Mouse (Mus musculus) liver, adult 2 months (tissue): ENCODE measurements around the gene Tes. TPM values are rescaled to one million over a fixed set of nuclear protein-coding genes. Genes with fewer than 3 reads are reported as not detected.

ENCODE experiments used
- DNase-seq: peaks from one replicate; pipeline ENCODE4 v3.0.0-alpha.2; 2011; ENCODE audit warnings: low read depth, low spot score; ENCODE audit errors: extremely low read depth
- H3K27ac ChIP-seq: fragments of 200-500 bp; replicated peaks from 2 replicates; pipeline ENCODE4 v1.5.1; 2012; ENCODE audit warnings: low read depth, mild to moderate bottlenecking, control low read depth, inconsistent platforms, low read length; ENCODE audit not compliant: insufficient read depth
- H3K27me3 ChIP-seq: fragments of 200-500 bp; 2 replicates; pipeline ENCODE4 v1.6.1; 2012; ENCODE audit warnings: mild to moderate bottlenecking, moderate library complexity, low read length, inconsistent platforms; ENCODE audit not compliant: control insufficient read depth, insufficient read depth
- H3K36me3 ChIP-seq: fragments of 200-500 bp; 2 replicates; pipeline ENCODE4 v1.6.1; 2012; ENCODE audit warnings: low read length, inconsistent platforms; ENCODE audit not compliant: control insufficient read depth, insufficient read depth
- H3K4me1 ChIP-seq: fragments of 200-500 bp; 2 replicates; pipeline ENCODE4 v1.6.1; 2011; ENCODE audit warnings: low read length; ENCODE audit not compliant: control insufficient read depth, insufficient read depth
- H3K4me3 ChIP-seq: fragments of 200-500 bp; 2 replicates; pipeline ENCODE4 v1.5.1; 2011; ENCODE audit warnings: low read depth, mild to moderate bottlenecking, control low read depth, low read length, moderate library complexity; ENCODE audit not compliant: insufficient read depth
- H3K79me2 ChIP-seq: fragments of 200-500 bp; 2 replicates; pipeline ENCODE4 v1.6.1; 2012; ENCODE audit warnings: inconsistent platforms, mild to moderate bottlenecking, low read length, moderate library complexity; ENCODE audit not compliant: control insufficient read depth, insufficient read depth
- H3K9ac ChIP-seq: fragments of 200-500 bp; 2 replicates; pipeline ENCODE4 v1.6.1; 2012; ENCODE audit warnings: low read depth, mild to moderate bottlenecking, control low read depth, inconsistent platforms, low read length
- CTCF ChIP-seq: fragments of 200-500 bp; IDR thresholded peaks from 2 replicates; pipeline ENCODE4 v1.5.1; 2011; ENCODE audit warnings: low read depth, low read length, control low read depth
- POLR2A ChIP-seq: fragments of 200-500 bp; IDR thresholded peaks from 2 replicates; pipeline ENCODE4 v1.6.1; 2011; ENCODE audit warnings: low read length, control low read depth; ENCODE audit not compliant: insufficient read depth; ENCODE audit errors: extremely low read depth
- WGBS: fragments of 180-500 bp; shearing (Covaris S2); methylation state at CpG from one replicate; pipeline ENCODE4 v1.1.7; 2018; 5-methylcytosine and 5-hydroxymethylcytosine counted together
- polyA plus RNA-seq: library from polyadenylated mRNA; depleted of rRNA; stranded (reverse); fragments of >200 nt; gene quantifications from 2 replicates; pipeline ENCODE4 v1.2.3, GENCODE M21; 2012
- total RNA-seq: library from RNA; depleted of rRNA; stranded (reverse); fragments of >200 nt; gene quantifications from 2 replicates; pipeline ENCODE4 v1.2.3, GENCODE M21; 2014

The Tes gene
- total and polyA plus RNA-seq, 2 experiments = 0.67 to 1.9 TPM

GRCm38 (mm10) chr6:17105714-17106113, 40.8 kb downstream of the Tes start:
- DNase-seq = peak; percentile 47
- no peak overlapping the region for H3K9ac ChIP-seq
- H3K4me3 ChIP-seq = no peak overlapping the region
- no peaks in the 10 kb centered on the region for H3K79me2 ChIP-seq
- H3K4me1 ChIP-seq = no peaks in the 10 kb centered on the region
- TF ChIP-seq CTCF = peak; percentile 60
- TF ChIP-seq POLR2A = no peak
- no peaks in the 10 kb centered on the region for H3K36me3 ChIP-seq
- H3K27ac ChIP-seq = no peak overlapping the region
- no peaks in the 10 kb centered on the region for H3K27me3 ChIP-seq

DNA sequence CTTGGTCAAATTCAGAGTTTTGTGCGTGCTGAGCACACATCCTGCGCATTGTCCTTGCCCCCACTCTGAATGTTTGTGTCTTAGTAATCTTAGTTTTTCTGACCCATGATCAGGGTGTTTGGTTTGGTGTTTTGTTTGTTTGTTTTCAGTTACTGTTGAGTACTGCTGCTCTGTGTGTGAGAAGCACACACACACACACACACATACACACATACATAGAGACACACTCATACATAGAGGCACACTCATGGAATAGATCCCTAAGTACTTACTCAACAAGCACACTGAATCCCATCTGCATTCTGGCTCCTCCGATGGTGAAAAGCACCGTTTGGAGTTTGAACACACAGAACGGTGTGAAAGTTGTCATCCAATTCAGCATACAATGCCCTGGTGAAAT, 41.5 kb downstream of the Tes start:
- H3K4me3 ChIP-seq = no peak overlapping the region
- H3K79me2 ChIP-seq = no peaks in the 10 kb centered on the region
- DNase-seq = no peak
- H3K4me1 ChIP-seq = no peaks in the 10 kb centered on the region
- TF ChIP-seq CTCF (no peak), POLR2A (no peak)
- no peak overlapping the region for H3K27ac ChIP-seq
- no peaks in the 10 kb centered on the region for H3K36me3 ChIP-seq
- no peaks in the 10 kb centered on the region for H3K27me3 ChIP-seq
- H3K9ac ChIP-seq = no peak overlapping the region
- WGBS = 98% methylated on average over 5 of the region's 5 CpGs

- no peak overlapping the region for H3K4me3 ChIP-seq
- no peak for TF ChIP-seq POLR2A
- no peak for TF ChIP-seq CTCF
- 76% methylated on average over 4 of the region's 4 CpGs for WGBS
- H3K36me3 ChIP-seq = no peaks in the 10 kb centered on the region
- DNase-seq = no peak
- no peak overlapping the region for H3K9ac ChIP-seq
- H3K27ac ChIP-seq = no peak overlapping the region
- no peaks in the 10 kb centered on the region for H3K27me3 ChIP-seq
- no peaks in the 10 kb centered on the region for H3K79me2 ChIP-seq
- H3K4me1 ChIP-seq = no peaks in the 10 kb centered on the region
These were observed 44.3 kb downstream of the Tes start for GRCm38 (mm10) chr6:17109204-17109603.

- Histone ChIP-seq H3K36me3 (no peaks in the 10 kb centered on the region), H3K27ac (no peak overlapping the region), H3K79me2 (no peaks in the 10 kb centered on the region), H3K4me1 (no peaks in the 10 kb centered on the region), H3K4me3 (no peak overlapping the region), H3K9ac (no peak overlapping the region), H3K27me3 (no peaks in the 10 kb centered on the region)
- peak; percentile 33 for TF ChIP-seq CTCF
- TF ChIP-seq POLR2A = no peak
- DNase-seq = peak; percentile 13
- WGBS = 79% methylated on average over 6 of the region's 6 CpGs
These were observed 45.7 kb downstream of the Tes start for GRCm38 (mm10) chr6:17110564-17111100.

- 84% methylated on average over 1 of the region's 1 CpGs for WGBS
- Histone ChIP-seq H3K27ac (no peak overlapping the region), H3K9ac (no peak overlapping the region), H3K4me3 (no peak overlapping the region), H3K36me3 (no peaks in the 10 kb centered on the region), H3K4me1 (no peaks in the 10 kb centered on the region), H3K79me2 (no peaks in the 10 kb centered on the region), H3K27me3 (no peaks in the 10 kb centered on the region)
- no peak for DNase-seq
- no peak for TF ChIP-seq POLR2A
- no peak for TF ChIP-seq CTCF
These were observed 47.1 kb downstream of the Tes start for GRCm38 (mm10) chr6:17112081-17112480.

GRCm38 (mm10) chr6:17112990-17113389, 48.0 kb downstream of the Tes start:
- WGBS = 90% methylated on average over 2 of the region's 2 CpGs
- Histone ChIP-seq H3K9ac (no peak overlapping the region), H3K79me2 (no peaks in the 10 kb centered on the region), H3K4me3 (no peak overlapping the region), H3K27ac (no peak overlapping the region), H3K4me1 (no peaks in the 10 kb centered on the region), H3K36me3 (no peaks in the 10 kb centered on the region), H3K27me3 (no peaks in the 10 kb centered on the region)
- no peak for TF ChIP-seq POLR2A
- no peak for TF ChIP-seq CTCF
- no peak for DNase-seq
